Mouse (Mus musculus) embryo, embryonic 9.5 days (tissue): ENCODE measurements around the gene Zdhhc17.

Experiments used
- DNase-seq: peaks from one replicate; pipeline ENCODE4 v3.0.0-alpha.2; 2017; ENCODE audit errors: extremely low spot score

Zdhhc17 gene

DNA sequence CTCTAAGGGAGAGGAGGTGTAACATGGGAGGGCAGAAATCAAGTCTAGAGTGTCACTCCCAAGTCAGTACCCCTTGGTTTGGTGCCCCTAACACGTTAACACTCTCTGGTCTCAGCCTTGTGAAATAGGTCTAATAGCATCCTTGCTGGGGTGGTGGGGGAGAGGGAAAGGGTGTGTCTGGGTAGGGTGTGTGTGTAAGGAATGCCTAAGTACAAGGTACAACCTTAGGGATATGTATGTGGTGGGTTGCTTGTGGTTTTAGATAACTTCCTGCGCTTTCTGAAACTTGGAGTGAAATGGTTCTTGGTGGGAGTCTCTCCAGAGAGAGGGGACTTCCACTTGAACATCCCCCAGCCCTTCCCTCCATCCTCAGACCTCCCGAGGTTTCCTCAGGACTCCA is 88.0 kb downstream of the Zdhhc17 start:
- DNase-seq = no peak

DNA sequence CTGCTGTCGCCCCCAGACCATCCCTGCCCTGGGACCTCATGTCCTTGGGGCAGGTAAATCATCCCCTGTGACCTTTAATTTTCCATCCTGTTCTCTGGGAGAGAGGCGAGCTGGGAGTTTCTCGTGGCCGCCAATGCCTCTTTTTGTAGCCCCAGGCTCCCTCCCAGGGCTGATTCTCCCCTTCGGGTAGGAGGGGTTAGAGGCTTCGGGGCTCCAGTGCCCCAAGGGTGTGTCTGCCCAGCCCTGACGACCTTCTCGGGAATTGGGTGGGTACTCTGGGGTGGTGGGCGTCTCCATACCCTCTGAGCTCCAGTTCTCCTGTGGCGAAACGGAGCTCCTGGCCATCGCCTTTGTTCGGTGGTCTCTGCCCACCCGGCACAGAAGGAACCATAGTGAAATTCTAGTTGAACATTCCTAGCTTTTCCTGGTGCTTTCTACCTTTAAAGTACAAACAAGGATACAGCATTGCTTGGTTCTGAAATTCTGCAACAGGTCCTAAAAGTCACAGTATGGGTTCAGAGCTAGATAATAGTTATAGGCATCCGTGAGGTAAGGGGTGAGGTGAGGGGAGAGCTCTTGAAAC is 89.5 kb downstream of the Zdhhc17 start:
- DNase-seq = no peak

DNA sequence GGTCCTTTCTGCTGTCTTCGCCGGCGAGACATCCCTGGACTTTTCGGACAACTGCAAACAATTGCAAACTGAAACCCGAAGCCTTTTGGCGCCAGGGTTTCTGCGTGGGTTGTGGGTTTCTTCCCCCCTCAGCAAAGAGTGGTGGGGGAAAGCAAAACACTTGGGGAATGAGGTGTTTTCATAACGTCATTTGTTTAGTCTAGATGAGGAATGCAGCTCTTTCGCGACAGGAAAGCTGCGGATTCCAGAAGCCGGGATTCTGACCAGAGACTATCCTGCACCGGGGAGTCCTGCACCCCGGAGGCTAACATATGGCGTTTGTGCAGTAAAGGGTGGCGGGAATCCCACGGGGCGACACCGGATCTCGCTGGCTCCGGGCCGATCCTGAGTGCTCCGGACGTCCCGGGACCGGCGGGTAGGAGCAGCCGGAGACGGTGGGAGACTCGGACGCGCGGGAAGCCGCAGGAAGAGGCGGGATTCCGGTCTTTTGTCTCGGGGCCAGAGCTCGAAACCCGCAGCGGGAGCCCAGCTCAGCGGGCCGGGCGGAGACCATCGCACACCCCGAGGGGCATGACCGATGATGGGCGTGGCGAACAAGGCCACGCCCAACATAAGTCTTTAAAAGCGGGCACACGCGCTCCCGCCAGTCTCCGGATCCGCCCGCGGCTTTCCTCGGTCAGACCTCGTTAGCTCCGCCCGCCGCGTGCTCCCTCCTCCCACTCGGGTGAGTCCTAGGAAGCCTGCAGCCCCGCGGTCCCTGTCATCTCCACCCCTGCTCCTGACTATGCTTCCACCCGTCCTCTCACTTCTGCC is 90.2 kb downstream of the Zdhhc17 start, which contains the start of gene Csrp2:
Gene Csrp2, plus strand, starts transcription at position 259 of the 813 bp plus-strand sequence.
- peak; percentile 93 for DNase-seq

DNA sequence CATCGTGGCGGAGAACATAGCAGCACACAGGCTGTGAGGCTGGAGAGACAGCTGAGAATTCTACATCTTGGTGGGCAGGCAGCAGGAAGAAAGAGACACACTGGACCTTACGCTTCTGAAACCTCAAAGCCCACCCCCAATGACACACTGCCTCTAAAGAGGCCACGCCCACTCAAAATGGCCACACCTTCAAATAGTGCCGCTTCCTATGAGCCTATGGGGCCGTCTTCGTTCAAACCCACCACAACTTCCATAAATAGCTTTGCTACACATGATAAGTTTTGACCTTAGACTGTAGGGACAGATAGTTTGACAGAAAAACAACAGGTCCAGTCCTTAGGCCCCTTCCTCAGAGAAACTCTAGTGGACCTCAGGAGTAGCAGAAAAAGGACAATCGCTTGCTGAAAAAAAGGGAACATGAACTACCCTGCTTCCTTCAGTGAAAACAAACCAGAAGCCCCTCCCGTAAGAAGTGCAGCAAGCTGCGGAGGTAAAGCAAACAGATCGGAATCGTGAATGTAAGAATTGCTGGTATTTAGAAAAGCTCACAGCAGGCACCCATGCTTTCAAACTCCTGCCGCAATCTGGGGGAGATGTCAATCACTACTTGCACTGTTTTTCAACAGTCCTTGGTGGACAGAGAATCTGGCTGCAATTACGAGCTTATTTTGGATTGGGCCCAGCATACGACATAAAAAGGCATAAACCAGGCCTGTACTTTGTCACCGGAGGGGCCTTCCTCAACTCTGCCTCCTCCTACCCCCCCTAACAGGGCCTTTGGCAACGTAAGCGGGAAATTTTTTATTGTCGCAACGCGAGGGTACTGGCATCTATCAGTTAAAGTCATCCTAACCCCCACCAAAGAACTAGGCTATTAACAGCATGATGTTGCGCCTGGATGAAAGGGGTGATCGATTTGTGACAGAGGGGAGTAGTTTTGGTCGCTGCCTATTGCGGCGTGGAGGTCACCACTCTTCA is 91.2 kb downstream of the Zdhhc17 start:
- DNase-seq = peak; percentile 61

DNA sequence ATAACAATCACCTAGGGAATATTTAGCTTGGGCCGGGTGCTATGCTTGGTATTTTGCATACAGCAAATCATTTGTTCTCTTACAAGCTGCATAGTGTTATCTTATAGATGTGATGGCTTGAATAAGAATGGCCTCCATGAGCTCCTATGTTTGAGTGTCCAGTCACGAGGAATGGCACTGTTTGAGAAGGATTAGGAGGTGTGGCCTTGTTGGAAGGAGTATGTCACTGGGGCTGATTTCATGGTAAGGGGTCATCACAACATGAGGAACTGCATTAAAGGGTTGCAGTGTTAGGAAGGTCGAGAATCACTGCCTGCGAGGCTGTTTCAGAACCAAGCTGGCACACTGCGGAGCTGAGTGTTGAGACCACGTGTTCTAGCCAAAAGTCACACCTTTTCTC is 92.4 kb downstream of the Zdhhc17 start:
- DNase-seq = no peak

DNA sequence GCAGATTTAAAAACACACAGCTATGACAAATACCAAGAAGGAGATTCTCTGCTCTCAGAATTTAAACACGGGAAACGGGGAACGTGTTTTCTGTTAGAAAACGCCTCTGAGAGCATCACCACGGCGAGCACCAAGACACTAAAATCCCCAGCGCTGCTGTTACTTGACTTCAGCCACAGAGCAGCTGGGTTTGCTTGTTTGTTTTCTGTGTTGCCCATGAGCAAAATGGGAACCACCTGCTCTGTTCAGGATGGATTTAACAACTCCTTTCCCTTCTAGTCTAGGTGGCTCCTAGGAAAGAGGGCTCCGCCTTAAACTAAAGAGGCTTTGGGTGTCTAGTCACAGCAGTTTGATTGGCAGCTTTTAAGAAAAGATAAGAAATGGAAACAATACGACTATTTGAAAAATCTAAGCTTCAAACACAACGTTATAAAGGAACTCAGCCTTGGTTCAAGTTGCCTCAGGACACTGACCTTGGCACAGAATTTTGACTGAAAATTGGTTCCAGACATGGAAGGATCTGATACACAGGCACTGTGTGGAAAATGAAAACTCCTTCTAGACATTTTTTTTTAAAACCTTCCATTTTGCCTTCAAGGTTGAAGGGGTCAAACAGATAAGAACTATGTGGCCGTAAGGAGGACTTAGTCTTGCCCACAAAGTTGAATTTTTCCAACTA is 93.1 kb downstream of the Zdhhc17 start:
- DNase-seq = no peak

DNA sequence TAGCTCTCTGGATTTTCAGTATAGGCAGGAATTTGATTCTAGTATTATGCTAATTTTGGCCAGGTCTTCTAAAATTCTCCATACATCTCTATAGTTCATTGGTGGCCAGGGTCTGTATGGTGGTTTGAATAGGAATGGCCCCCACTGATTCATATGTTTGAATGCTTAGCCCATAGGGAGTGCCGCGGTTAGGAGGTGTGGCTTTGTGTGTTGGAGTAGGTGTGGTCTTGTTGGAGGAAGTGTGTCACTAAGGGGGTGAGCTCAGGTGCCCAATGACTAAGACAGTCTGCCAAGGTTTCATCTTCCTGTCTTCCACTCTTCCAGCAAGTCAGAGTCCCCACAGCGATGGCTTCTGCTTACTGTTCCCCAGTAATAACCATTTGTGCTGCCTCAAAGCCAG is 106.1 kb downstream of the Zdhhc17 start:
- DNase-seq = no peak

DNA sequence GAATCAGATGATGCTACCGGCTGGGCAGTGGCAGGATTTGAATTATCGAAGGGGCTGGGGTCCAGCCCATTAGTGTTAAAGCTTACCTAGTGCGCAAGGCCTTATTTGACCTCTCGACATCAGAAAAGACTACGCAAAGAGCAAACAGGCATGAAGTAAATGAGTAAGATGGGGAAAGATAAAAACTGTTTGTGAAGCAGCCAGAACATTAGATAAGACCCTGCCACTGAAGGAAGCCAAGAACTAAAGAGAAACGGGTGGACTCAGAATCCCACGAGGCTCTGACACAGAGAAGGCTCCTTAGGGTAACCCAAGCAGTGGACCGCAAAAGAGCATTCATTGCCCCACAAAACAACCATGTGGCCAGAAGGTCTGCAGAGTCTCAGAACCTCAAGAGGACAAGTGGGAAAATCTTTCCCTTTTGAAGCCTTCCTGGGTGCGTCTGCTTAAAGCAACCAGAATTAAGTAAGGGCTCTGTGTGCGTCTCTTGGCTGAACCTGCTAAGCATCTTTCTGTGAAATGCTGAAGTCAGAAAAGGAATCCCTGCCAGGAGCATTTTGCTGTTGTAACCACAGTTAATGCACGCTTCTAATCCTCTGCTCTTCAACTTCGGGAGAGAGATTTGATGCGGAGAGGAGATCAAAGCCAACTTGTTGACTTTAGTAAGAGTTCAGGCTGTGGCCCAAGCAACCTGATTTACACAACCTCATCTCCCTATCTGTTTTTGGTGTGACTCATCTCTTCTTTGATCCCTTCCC is 110.0 kb downstream of the Zdhhc17 start:
- DNase-seq = no peak
